In genomic region chr12:57194609-57195008, GRCm38 (mm10) we compare ENCODE assay signal across 8 mouse cellular contexts. TPM values are rescaled to one million over a fixed set of nuclear protein-coding genes. Genes with fewer than 3 reads are reported as not detected.
A peak's percentile ranks its signal among the peaks of the same experiment; 100 is the strongest.
DNase-seq lines count a peak whose midpoint lies in the region; ATAC-seq and TF ChIP-seq lines count a peak whose summit lies in the region.

No protein-coding gene starts in this region.

- no peak for TF ChIP-seq POLR2A in brain, embryonic 14.5 days (IDR thresholded peaks at IDR 0.05; ENCODE audit: borderline replicate concordance, extremely low read depth, insufficient read depth, insufficient read length, poor library complexity, severe bottlenecking)

- TF ChIP-seq CTCF in E14TG2a.4 (conservative IDR thresholded peaks at IDR 0.05; ENCODE audit: low read length): peak; percentile 30; the same call in 1 of the 2 replicates
- peak; percentile 26; the same call in 1 of the 2 replicates for TF ChIP-seq CTCF in brain, embryonic 14.5 days (IDR thresholded peaks at IDR 0.05; ENCODE audit: borderline replicate concordance, extremely low read depth, insufficient read depth, insufficient read length)

- no peak for DNase-seq in heart, adult 8-10 months (ENCODE audit: low spot score)
- peak; percentile 56 for DNase-seq in brain, embryonic 14.5 days (ENCODE audit: low read depth)
- peak; percentile 10 for DNase-seq in heart, postnatal 4 days
- peak; percentile 15 for DNase-seq in lung, postnatal 36 days
- no peak for DNase-seq in left cerebral cortex, postnatal 36 days (ENCODE audit: low spot score in 2 of 2)
- DNase-seq in natural killer cell, adult 2 months (ENCODE audit: low spot score in 2 of 2): no peak

- H3K36me3 ChIP-seq in heart, embryonic 12.5 days: no peaks in the 10 kb centered on the region
- H3K36me3 ChIP-seq in E14TG2a.4 (ENCODE audit: insufficient read depth, low read length): no peaks in the 10 kb centered on the region

- H3K4me1 ChIP-seq in heart, embryonic 12.5 days (replicated peaks): no peaks in the 10 kb centered on the region
- H3K4me1 ChIP-seq in E14TG2a.4 (replicated peaks; ENCODE audit: low read depth, low read length): peaks cover 6% of the 10 kb centered on the region

- H3K4me3 ChIP-seq in heart, embryonic 12.5 days: no peak overlapping the region
- H3K4me3 ChIP-seq in E14TG2a.4 (replicated peaks; ENCODE audit: low read length): no peak overlapping the region

- peak overlapping the region; percentile 21; the same call in 1 of the 2 replicates for H3K4me2 ChIP-seq in heart, embryonic 12.5 days

- no peaks in the 10 kb centered on the region for H3K9me3 ChIP-seq in heart, embryonic 12.5 days (replicated peaks)
- H3K9me3 ChIP-seq in E14TG2a.4 (ENCODE audit: low read length): no peaks in the 10 kb centered on the region

- no peak overlapping the region for H3K27ac ChIP-seq in heart, embryonic 12.5 days (ENCODE audit: poor library complexity, severe bottlenecking)

- 0 out of 2 replicates have a peak, but pooled peaks cover 7% of the 10 kb centered on the region for H3K27me3 ChIP-seq in heart, embryonic 12.5 days (replicated peaks)
- H3K27me3 ChIP-seq in E14TG2a.4 (ENCODE audit: insufficient read depth, low read length): peaks cover 34% of the 10 kb centered on the region

- 15% methylated on average over 3 of the region's 3 CpGs for whole genome bisulfite sequencing in heart, embryonic 12.5 days

- no peak overlapping the region for H3K9ac ChIP-seq in heart, embryonic 12.5 days

- intact Hi-C loops in left cerebral cortex, postnatal 36 days (cut with DNase I): loop anchor here (10.0 kb wide), 1 partner anchor 510 kb away; no protein-coding TSS in a partner anchor

- ATAC-seq in heart, embryonic 12.5 days (ENCODE audit: insufficient number of reproducible peaks, low FRiP score): no peak

RNA-seq across cellular contexts. Expression of gene Slc25a21, which starts 2.7 kb away (rescaled TPM):
- polyA plus RNA-seq in heart, embryonic 12.5 days (2016; fragmentation: Nextera tagmentation; extraction: Ambion mirVana): 0.58 and 1.2 TPM in 2 replicates
- total RNA-seq in heart, adult 8-10 months (2022): under 1 TPM; 0.20 to 0.72 (median 0.58) TPM
- polyA plus RNA-seq in brain, embryonic 14.5 days (2012; rRNA removed): 0.14 TPM in 1 of 2 replicates, not detected in the other
- total RNA-seq in heart, postnatal 4 days (2021): under 1 TPM; 0.17 to 0.54 TPM
- under 1 TPM; 0.54 to 0.66 TPM for total RNA-seq in left cerebral cortex, postnatal 36 days (2021)

RNA-seq across cellular contexts. Expression of gene Prps1l3, which starts 35.6 kb away (rescaled TPM):
- 40.9 and 42.1 TPM in 2 replicates for polyA plus RNA-seq in heart, embryonic 12.5 days (2016; fragmentation: Nextera tagmentation; extraction: Ambion mirVana)
- total RNA-seq in heart, adult 8-10 months (2022): 10 to 100 TPM; 16.0 to 19.4 (median 18.2) TPM
- 20.8 and 21.6 TPM in 2 replicates for polyA plus RNA-seq in brain, embryonic 14.5 days (2012; rRNA removed)
- 10 to 100 TPM; 20.6 to 22.4 TPM for total RNA-seq in heart, postnatal 4 days (2021)
- total RNA-seq in left cerebral cortex, postnatal 36 days (2021): 10 to 100 TPM; 12.9 to 14.6 TPM

RNA-seq across cellular contexts. Expression of gene Mipol1, which starts 35.6 kb away (rescaled TPM):
- polyA plus RNA-seq in heart, embryonic 12.5 days (2016; fragmentation: Nextera tagmentation; extraction: Ambion mirVana): 8.2 and 8.5 TPM in 2 replicates
- total RNA-seq in heart, adult 8-10 months (2022): 1 to 10 TPM; 2.9 to 6.3 (median 4.0) TPM
- polyA plus RNA-seq in brain, embryonic 14.5 days (2012; rRNA removed): 2.9 TPM in 2 replicates
- 1 to 10 TPM; 8.5 TPM for total RNA-seq in heart, postnatal 4 days (2021)
- 1 to 10 TPM; 4.8 to 7.3 TPM for total RNA-seq in left cerebral cortex, postnatal 36 days (2021)

Comparison
In these comparisons a context has a peak if more than half of its experiments do, and no peak if none do; other contexts are left out.
1. DNase-seq: peak in brain, embryonic 14.5 days (single experiment), heart, postnatal 4 days (single experiment) and lung, postnatal 36 days (single experiment); none in heart, adult 8-10 months (single experiment), left cerebral cortex, postnatal 36 days (0 of 2) and natural killer cell, adult 2 months (0 of 2).